Mouse (Mus musculus) CH12.LX (cell line): Measurements from ENCODE around the gene Itgb2.

Source experiments
- CTCF ChIP-seq, 2 experiments: IDR thresholded peaks in 1 of 2; conservative IDR thresholded peaks in 1 of 2; 2 replicates each; pipeline ENCODE4 v1.5.1; 2011 to 2012; ENCODE audit warnings: low read depth in 2 of 2, low read length in 2 of 2, improper control_type of control experiment in 1 of 2, inconsistent platforms in 1 of 2, mild to moderate bottlenecking in 1 of 2, moderate library complexity in 1 of 2
- E2F4 ChIP-seq: IDR thresholded peaks from 2 replicates; pipeline ENCODE4 v1.6.1; 2011; ENCODE audit warnings: low read depth, low read length, improper control_type of control experiment; ENCODE audit not compliant: insufficient replicate concordance
- ETS1 ChIP-seq: conservative IDR thresholded peaks from 2 replicates; pipeline ENCODE4 v1.6.1; 2012; ENCODE audit warnings: low read depth, mild to moderate bottlenecking, inconsistent platforms, low read length, improper control_type of control experiment, moderate library complexity
- KAT2A ChIP-seq: IDR thresholded peaks from 2 replicates; pipeline ENCODE4 v1.6.1; 2012; ENCODE audit warnings: low read length, improper control_type of control experiment, inconsistent platforms; ENCODE audit not compliant: insufficient replicate concordance
- MAFK ChIP-seq: IDR thresholded peaks from 2 replicates; pipeline ENCODE4 v1.6.1; 2011; ENCODE audit warnings: low read length, improper control_type of control experiment; ENCODE audit not compliant: insufficient replicate concordance
- MAX ChIP-seq: IDR thresholded peaks from 2 replicates; pipeline ENCODE4 v1.6.1; 2011; ENCODE audit warnings: low read length, improper control_type of control experiment
- MYC ChIP-seq: IDR thresholded peaks from 2 replicates; pipeline ENCODE4 v1.6.1; 2011; ENCODE audit warnings: low read depth, mild to moderate bottlenecking, improper control_type of control experiment, low read length
- POLR2A ChIP-seq: IDR thresholded peaks from 2 replicates; pipeline ENCODE4 v1.6.1; 2011; ENCODE audit warnings: low read depth, mild to moderate bottlenecking, improper control_type of control experiment, low read length
- POLR2AphosphoS2 ChIP-seq: IDR thresholded peaks from 2 replicates; pipeline ENCODE4 v1.6.1; 2011; ENCODE audit warnings: low read depth, low read length, improper control_type of control experiment
- UBTF ChIP-seq: IDR thresholded peaks from 2 replicates; pipeline ENCODE4 v1.6.1; 2012; ENCODE audit warnings: low read depth, mild to moderate bottlenecking, inconsistent platforms, low read length, improper control_type of control experiment, moderate library complexity
- USF2 ChIP-seq: conservative IDR thresholded peaks from 2 replicates; pipeline ENCODE4 v1.6.1; 2011; ENCODE audit warnings: low read depth, low read length, improper control_type of control experiment
- ZKSCAN1 ChIP-seq: IDR thresholded peaks from 2 replicates; pipeline ENCODE4 v1.6.1; 2012; ENCODE audit warnings: low read depth, inconsistent platforms, low read length, improper control_type of control experiment, borderline replicate concordance

- TF ChIP-seq KAT2A (no peak), MAX (no peak), CTCF (conservative IDR thresholded peaks at IDR 0.05 in 1 of 2, IDR thresholded peaks at IDR 0.05 in 1 of 2; ENCODE audit: low read depth in 2 of 2, low read length in 2 of 2) (no peak), UBTF (no peak), MYC (no peak), MAFK (no peak), E2F4 (no peak), POLR2A (no peak), ZKSCAN1 (no peak), POLR2AphosphoS2 (no peak), USF2 (no peak), ETS1 (no peak)
Observed at GRCm38 (mm10) chr10:77554918-77555317, 24.9 kb downstream of the Itgb2 start.
